Mouse (Mus musculus) small intestine, adult 2 months (tissue): ENCODE measurements around the gene Smyd4. TPM values are rescaled to one million over a fixed set of nuclear protein-coding genes. Genes with fewer than 3 reads are reported as not detected.

Source experiments
- H3K27ac ChIP-seq: fragments of 200-500 bp; 2 replicates; pipeline ENCODE4 v1.5.1; 2012; ENCODE audit warnings: low read depth, low read length, control low read depth, inconsistent platforms; ENCODE audit not compliant: insufficient read depth
- H3K27me3 ChIP-seq: fragments of 200-500 bp; 2 replicates; pipeline ENCODE4 v1.6.1; 2012; ENCODE audit warnings: mild to moderate bottlenecking, moderate library complexity, low read length, inconsistent platforms; ENCODE audit not compliant: control insufficient read depth, insufficient read depth
- H3K36me3 ChIP-seq: fragments of 200-500 bp; 2 replicates; pipeline ENCODE4 v1.6.1; 2012; ENCODE audit warnings: mild to moderate bottlenecking, low read length, control low read depth, inconsistent platforms; ENCODE audit not compliant: control insufficient read depth, insufficient read depth
- H3K4me1 ChIP-seq: fragments of 200-500 bp; 2 replicates; pipeline ENCODE4 v1.6.1; 2012; ENCODE audit warnings: low read length, inconsistent platforms, mixed read lengths; ENCODE audit not compliant: control insufficient read depth, insufficient read depth, insufficient read length
- H3K4me3 ChIP-seq: fragments of 200-500 bp; 2 replicates; pipeline ENCODE4 v1.5.1; 2012; ENCODE audit warnings: low read depth, mild to moderate bottlenecking, control low read depth, inconsistent platforms, low read length, moderate library complexity
- CTCF ChIP-seq: fragments of 200-500 bp; IDR thresholded peaks from 2 replicates; pipeline ENCODE4 v1.5.1; 2012; ENCODE audit warnings: low read depth, mild to moderate bottlenecking, control low read depth, inconsistent platforms, low read length, moderate library complexity, mixed read lengths; ENCODE audit not compliant: insufficient replicate concordance, insufficient read length; ENCODE audit errors: extremely low read depth
- POLR2A ChIP-seq: fragments of 200-500 bp; IDR thresholded peaks from 2 replicates; pipeline ENCODE4 v1.6.1; 2012; ENCODE audit warnings: low read depth, mild to moderate bottlenecking, control low read depth, inconsistent platforms, low read length, moderate library complexity
- WGBS: fragments of 180-500 bp; shearing (Covaris S2); methylation state at CpG from one replicate; pipeline ENCODE4 v1.1.7; 2018; 5-methylcytosine and 5-hydroxymethylcytosine counted together
- polyA plus RNA-seq: library from polyadenylated mRNA; depleted of rRNA; stranded (reverse); fragments of >200 nt; gene quantifications from 2 replicates; pipeline ENCODE4 v1.2.3, GENCODE M21; 2012

Gene Smyd4
- polyA plus RNA-seq, 1 experiment, result 1.4 TPM

GRCm38 (mm10) chr11:75395611-75396010 lies 47.4 kb downstream of the Smyd4 start:
- WGBS, result 71% methylated on average over 1 of the region's 1 CpGs

GRCm38 (mm10) chr11:75397452-75397851 lies 49.2 kb downstream of the Smyd4 start:
- WGBS, result 86% methylated on average over 7 of the region's 7 CpGs
- Histone ChIP-seq H3K36me3 (peaks cover 4% of the 10 kb centered on the region; the same call in 1 of the 2 replicates), H3K4me3 (no peak overlapping the region), H3K27me3 (no peaks in the 10 kb centered on the region), H3K4me1 (no peaks in the 10 kb centered on the region), H3K27ac (no peak overlapping the region)
- TF ChIP-seq POLR2A, result no peak
- no peak for TF ChIP-seq CTCF

More at GRCm38 (mm10) chr11:75395611-75396010, 47.4 kb downstream of the Smyd4 start:
- Histone ChIP-seq H3K4me1 (no peaks in the 10 kb centered on the region), H3K36me3 (peaks cover 4% of the 10 kb centered on the region; the same call in 1 of the 2 replicates), H3K27me3 (no peaks in the 10 kb centered on the region), H3K4me3 (no peak overlapping the region), H3K27ac (no peak overlapping the region)
- TF ChIP-seq CTCF (no peak), POLR2A (no peak)

GRCm38 (mm10) chr11:75399411-75399841 lies 51.2 kb downstream of the Smyd4 start:
- Histone ChIP-seq H3K36me3 (peaks cover 4% of the 10 kb centered on the region; the same call in 1 of the 2 replicates), H3K27me3 (no peaks in the 10 kb centered on the region), H3K4me3 (no peak overlapping the region), H3K27ac (no peak overlapping the region), H3K4me1 (no peaks in the 10 kb centered on the region)
- TF ChIP-seq POLR2A (no peak), CTCF (no peak)
- 87% methylated on average over 11 of the region's 11 CpGs for WGBS

GRCm38 (mm10) chr11:75400099-75400498 lies 51.9 kb downstream of the Smyd4 start:
- TF ChIP-seq CTCF (no peak), POLR2A (no peak)
- WGBS, result 86% methylated on average over 9 of the region's 9 CpGs

GRCm38 (mm10) chr11:75402271-75402690 lies 54.0 kb downstream of the Smyd4 start:
- Histone ChIP-seq H3K4me3 (no peak overlapping the region), H3K4me1 (no peaks in the 10 kb centered on the region), H3K27me3 (no peaks in the 10 kb centered on the region), H3K27ac (0 out of 2 replicates have a peak overlapping the region, but pooled peaks have one; percentile 1), H3K36me3 (peaks cover 5% of the 10 kb centered on the region; the same call in 1 of the 2 replicates)
- 0 out of 2 replicates have a peak, but pooled peaks have one; percentile 23 for TF ChIP-seq CTCF
- TF ChIP-seq POLR2A, result no peak
- WGBS, result 58% methylated on average over 5 of the region's 5 CpGs

More at GRCm38 (mm10) chr11:75400099-75400498, 51.9 kb downstream of the Smyd4 start:
- H3K27me3 ChIP-seq, result no peaks in the 10 kb centered on the region
- H3K4me1 ChIP-seq, result no peaks in the 10 kb centered on the region
- H3K36me3 ChIP-seq, result peaks cover 5% of the 10 kb centered on the region; the same call in 1 of the 2 replicates
- H3K4me3 ChIP-seq, result no peak overlapping the region
- no peak overlapping the region for H3K27ac ChIP-seq

GRCm38 (mm10) chr11:75403301-75404052 lies 55.2 kb downstream of the Smyd4 start:
- whole genome bisulfite sequencing, result 81% methylated on average over 6 of the region's 6 CpGs
- peak overlapping the region; percentile 1; the same call in 1 of the 2 replicates for H3K27ac ChIP-seq

GRCm38 (mm10) chr11:75404801-75405200 lies 56.6 kb downstream of the Smyd4 start:
- no peak for TF ChIP-seq POLR2A
- TF ChIP-seq CTCF, result no peak
- 94% methylated on average over 6 of the region's 6 CpGs for WGBS
- H3K4me1 ChIP-seq, result no peaks in the 10 kb centered on the region
- H3K4me3 ChIP-seq, result no peak overlapping the region
- H3K27ac ChIP-seq, result no peak overlapping the region
- H3K27me3 ChIP-seq, result no peaks in the 10 kb centered on the region
- H3K36me3 ChIP-seq, result peaks cover 5% of the 10 kb centered on the region; the same call in 1 of the 2 replicates

More at GRCm38 (mm10) chr11:75403301-75404052, 55.2 kb downstream of the Smyd4 start:
- H3K4me1 ChIP-seq, result no peaks in the 10 kb centered on the region
- no peak overlapping the region for H3K4me3 ChIP-seq
- H3K27me3 ChIP-seq, result no peaks in the 10 kb centered on the region
- TF ChIP-seq CTCF (no peak), POLR2A (no peak)
- H3K36me3 ChIP-seq, result peaks cover 5% of the 10 kb centered on the region; the same call in 1 of the 2 replicates
